Mouse (Mus musculus): Measurements from ENCODE around the gene Snx29. TPM values are rescaled to one million over a fixed set of nuclear protein-coding genes. Genes with fewer than 3 reads are reported as not detected.

The Snx29 gene
- total RNA-seq, 1 experiment from 2014 or later, result 25.3 TPM

DNA sequence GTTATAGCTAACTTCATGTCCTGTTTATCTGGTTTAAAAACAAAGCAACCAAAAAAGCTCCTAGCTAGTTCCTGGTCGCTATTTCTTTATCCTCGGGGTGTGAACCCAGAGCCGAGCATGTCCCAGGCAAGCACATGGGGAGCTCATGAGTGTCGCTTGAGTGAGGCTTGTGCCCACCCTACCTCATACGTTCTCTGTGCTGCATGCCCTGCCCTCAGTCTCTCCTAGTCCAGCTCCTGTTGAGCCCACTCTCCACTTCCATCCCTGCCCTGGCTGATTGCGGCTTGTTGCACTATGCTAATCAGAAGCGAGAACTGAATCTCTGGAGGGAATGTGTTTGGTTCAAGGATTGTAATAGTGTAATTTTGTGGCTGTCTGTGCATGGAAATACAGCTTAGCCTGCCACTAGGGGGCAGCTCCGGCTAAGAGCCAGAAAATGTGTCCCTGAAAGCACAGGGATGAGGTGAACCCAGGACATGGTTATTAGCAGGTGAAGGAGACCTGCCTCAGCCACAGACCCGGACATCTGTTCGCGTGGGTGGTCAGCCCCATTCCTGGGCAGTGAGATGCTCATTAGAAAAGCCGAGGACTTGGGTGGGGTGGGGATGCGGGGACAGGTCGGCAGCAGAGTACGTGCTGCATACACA, 145.9 kb downstream of the Snx29 start:
- no peak for ATAC-seq (replicated peaks; ENCODE audit: insufficient number of reproducible peaks, low FRiP score, low TSS enrichment, poor library complexity, severe bottlenecking)

DNA sequence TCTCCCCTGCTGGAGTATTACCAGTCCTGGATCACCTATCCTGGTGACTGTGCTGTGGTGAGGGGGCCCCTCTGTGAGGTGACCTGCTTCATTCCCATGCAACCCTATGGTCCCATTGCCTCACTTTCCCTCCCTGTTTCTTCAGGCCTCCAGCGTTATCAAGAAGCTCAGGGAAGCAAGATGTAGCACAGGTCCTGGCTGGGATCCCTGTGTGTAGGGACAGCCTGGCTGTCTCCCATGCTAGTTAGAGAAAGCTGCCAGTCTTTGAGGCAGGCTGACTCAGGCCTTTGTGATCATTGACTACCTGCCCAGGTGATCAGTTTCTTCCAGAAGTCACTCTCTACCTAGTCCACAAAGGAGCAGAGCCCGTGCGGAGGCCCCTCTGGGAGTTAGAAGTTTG, 146.8 kb downstream of the Snx29 start:
- no peak for ATAC-seq (replicated peaks; ENCODE audit: insufficient number of reproducible peaks, low FRiP score, low TSS enrichment, poor library complexity, severe bottlenecking)

DNA sequence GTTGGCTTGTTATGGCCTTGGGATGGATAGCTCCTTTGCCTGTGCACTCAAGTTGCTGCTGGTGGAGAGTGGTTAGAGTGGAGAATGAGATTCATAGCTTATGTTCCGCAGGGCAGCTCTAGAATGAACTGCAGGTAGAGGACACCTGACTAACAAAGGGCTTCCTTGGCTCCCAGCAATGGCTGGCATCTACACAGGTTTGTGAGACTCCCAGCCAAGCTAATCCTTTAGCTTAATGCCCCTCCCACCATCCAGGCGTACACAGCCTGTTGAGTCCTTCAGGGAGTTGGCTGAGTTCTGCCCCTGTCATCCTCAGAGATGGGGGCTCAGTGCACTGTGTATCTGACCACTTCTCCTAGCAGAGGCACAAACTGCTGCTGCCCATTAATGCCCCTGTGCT, 148.5 kb downstream of the Snx29 start:
- ATAC-seq (replicated peaks; ENCODE audit: insufficient number of reproducible peaks, low FRiP score, low TSS enrichment, poor library complexity, severe bottlenecking), result no peak

DNA sequence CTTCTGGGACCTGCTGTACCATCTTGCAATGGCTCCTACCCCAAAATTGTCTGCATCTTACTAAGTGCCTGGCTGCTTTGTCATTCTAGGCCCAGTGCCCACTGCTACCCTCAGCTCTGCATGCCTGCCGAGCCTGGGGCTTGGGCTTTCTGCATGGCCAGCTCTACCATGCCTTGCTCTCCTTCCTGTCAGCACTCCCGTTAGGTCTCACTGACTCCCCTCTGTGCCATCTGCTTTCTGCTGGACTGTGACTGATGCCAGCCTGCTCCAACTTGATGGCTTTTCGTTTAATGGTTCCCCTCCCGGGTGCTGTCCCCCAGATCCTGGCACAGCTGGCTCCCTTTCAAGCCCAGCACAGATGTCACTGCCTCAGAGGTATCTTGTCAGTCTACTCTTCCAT, 150.1 kb downstream of the Snx29 start:
- no peak for ATAC-seq (replicated peaks; ENCODE audit: insufficient number of reproducible peaks, low FRiP score, low TSS enrichment, poor library complexity, severe bottlenecking)

DNA sequence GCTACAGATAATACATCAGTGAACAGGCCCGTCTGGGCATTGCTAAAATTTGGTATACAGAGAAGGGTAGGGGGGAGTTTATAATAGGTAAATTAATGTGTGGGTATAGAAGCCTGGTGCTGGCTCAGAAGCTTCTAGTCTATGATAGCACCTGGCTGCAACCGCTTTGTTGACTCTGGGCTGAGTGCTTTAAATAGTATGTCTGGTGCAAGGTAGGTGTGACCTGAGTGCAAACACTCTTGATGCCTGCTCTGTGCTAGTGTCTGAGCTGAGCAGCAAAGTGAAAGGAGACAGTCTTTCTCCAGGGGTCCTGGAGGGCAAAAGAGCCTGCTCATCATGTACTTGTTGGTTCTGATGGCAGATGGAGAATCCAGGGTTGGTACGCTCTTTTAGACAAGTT, 150.8 kb downstream of the Snx29 start:
- ATAC-seq (replicated peaks; ENCODE audit: insufficient number of reproducible peaks, low FRiP score, low TSS enrichment, poor library complexity, severe bottlenecking), result no peak

DNA sequence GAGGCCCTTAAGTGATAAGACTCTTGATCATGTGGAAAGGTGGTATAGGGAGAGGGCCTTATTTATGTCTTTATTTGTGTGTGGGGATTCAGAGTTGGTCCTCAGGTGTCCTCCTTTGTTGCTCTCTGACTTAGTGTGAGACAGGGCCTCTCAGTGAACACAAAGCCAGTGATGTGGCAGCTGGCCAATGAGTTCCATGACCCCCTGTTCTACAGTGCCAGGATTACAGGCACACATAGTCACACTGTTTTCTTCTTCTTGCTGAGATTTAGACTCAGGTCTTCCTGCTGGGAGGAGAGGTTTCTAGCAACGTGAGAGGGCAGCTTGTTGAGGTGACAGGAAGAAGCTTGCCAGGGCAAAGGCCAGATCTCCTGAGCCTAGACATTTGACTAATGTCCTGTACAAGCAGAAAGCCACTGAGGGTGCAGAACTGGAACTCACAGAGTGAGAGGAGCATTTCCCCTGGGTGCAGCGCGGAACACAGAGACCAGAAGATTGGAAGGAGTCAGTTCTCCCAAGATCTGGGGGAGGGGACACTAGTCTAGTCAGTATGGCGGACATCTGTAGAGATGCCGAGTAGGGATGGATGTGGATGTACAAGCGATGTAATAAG, 151.3 kb downstream of the Snx29 start:
- ATAC-seq (replicated peaks; ENCODE audit: insufficient number of reproducible peaks, low FRiP score, low TSS enrichment, poor library complexity, severe bottlenecking), result no peak

DNA sequence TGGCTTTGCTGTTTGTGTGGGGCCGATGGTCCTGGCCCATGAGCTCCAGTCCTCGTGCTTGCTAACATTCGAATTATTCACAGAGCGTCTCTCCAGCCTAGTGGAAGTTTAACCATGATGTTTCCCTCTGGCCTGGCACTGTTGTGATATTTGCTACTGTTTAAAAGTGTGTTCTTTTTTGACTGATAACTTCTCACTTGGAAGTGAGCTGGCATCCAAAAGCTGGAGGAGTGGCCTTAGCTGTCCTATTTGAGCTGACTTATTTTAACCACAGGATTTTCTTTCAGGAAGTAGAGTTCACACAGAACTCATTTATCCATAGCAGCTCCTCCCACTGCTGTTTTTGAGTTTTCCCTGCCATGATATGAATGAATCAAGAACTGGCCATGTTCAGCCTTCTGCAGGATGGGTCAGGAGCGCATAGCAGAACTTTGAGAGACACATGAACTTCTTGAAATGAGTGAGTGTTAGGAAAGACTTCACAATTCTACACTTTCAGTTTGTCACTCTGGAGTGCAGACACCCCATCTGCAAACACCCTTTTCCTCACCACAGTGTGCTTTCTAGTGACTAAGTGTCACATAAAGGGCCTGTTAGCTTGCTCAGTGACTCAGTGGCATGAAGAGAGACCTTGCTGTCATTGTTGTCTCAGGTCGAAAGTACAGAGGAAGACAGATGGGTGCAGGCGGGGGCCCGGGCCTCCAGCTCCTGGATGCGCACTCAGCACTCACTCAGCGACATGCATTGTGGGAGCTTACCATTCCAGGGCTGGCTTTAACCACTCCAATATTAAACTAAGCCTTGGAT, 152.6 kb downstream of the Snx29 start:
- 0 out of 2 replicates have a peak, but pooled peaks have one; percentile 51 for ATAC-seq (replicated peaks; ENCODE audit: insufficient number of reproducible peaks, low FRiP score, low TSS enrichment, poor library complexity, severe bottlenecking)

DNA sequence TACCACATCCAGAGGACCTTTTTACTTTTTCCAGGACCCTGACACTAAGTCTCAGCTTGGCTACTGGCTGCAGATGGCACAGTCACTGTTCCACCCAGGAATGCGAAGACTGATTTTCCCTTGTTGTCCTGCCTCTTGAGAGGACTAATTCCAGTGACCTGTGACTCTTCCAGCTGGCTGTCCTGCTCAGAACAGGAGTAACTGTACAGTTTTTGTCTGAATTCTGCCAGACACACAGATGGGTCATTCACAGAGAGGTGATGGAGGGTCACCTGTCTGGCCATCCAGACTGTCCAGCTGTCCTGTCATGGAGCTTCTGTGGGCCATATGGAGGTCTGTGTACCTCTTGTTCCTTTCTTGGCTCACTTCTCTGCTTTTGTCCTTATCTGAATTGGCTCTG, 153.6 kb downstream of the Snx29 start:
- ATAC-seq (replicated peaks; ENCODE audit: insufficient number of reproducible peaks, low FRiP score, low TSS enrichment, poor library complexity, severe bottlenecking), result no peak

DNA sequence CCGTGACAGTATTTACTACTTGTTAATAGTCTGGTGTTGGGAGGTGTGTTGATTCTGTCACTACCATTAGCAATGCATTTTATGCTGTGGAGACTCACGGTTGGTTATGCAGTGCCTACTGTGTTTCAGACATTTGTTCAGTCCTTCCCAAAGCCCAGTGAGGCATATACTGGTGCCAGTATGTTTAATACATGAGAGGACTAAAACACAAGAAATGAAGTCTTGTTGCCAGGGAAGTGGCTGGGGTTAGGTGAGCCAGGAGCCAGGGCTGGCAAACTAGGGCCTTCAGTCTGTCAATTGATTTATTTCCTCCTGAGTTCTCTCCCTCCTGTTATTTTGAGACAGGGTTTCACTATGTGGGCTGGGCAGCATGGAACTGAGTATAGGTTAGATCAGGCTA, 154.3 kb downstream of the Snx29 start:
- ATAC-seq (replicated peaks; ENCODE audit: insufficient number of reproducible peaks, low FRiP score, low TSS enrichment, poor library complexity, severe bottlenecking), result no peak

DNA sequence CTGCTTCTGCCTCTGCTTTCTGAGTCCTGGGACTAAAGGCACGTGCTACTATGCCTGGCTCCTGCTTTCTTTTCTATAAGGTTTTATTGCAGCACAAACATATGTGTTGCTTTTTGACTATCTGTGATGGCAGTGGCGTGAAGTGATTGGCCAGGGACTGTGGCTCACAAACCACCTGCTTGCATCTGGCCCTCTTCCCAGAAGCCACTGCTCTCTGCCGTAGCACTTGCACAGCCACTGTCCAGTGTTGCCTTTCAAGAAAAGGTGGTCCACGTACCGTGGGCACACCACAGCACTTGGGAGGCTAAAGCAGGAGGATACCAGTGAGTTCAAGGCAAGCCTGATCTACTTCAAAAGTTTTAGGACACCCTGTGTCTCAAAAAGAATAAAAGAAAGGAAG, 154.9 kb downstream of the Snx29 start:
- ATAC-seq (replicated peaks; ENCODE audit: insufficient number of reproducible peaks, low FRiP score, low TSS enrichment, poor library complexity, severe bottlenecking), result no peak

DNA sequence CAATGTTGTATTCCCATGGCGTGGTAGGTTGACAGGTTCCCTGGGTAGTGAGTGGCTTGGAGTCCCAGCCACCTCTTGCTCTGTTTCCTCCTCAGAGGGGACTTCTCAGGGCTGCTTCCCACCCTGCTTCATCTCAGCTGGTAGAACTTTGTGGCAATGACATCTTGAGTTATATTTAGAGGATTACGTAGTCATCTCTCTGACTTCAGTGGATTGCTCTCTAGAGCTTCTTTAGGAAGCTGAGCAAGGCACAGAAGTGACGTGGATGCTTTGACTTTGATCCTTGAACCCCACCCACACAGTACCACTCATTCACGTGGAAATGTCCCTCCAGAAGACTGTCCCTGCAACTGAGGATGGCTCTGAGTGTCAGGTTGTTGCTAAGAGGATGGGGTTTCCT, 156.9 kb downstream of the Snx29 start:
- no peak for ATAC-seq (replicated peaks; ENCODE audit: insufficient number of reproducible peaks, low FRiP score, low TSS enrichment, poor library complexity, severe bottlenecking)

DNA sequence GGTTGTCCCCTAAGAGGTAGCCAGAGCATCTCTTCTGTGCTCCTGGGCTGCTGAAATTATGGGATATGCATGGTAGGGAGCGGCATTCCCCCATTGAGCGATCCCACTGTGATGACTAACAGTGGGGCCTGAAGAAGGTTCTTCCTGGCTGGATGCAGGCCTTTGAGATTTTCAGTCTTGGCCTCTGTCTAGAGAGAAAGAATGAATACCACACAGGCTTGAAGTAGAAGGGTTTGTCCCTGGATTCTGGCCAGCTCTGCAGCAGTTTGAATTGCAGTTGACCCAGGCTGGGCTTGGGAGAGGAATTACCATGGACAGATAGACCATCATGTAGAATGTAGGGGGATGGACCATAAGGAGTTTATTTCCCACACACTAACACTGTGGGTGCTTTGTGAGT, 159.5 kb downstream of the Snx29 start:
- no peak for ATAC-seq (replicated peaks; ENCODE audit: insufficient number of reproducible peaks, low FRiP score, low TSS enrichment, poor library complexity, severe bottlenecking)

DNA sequence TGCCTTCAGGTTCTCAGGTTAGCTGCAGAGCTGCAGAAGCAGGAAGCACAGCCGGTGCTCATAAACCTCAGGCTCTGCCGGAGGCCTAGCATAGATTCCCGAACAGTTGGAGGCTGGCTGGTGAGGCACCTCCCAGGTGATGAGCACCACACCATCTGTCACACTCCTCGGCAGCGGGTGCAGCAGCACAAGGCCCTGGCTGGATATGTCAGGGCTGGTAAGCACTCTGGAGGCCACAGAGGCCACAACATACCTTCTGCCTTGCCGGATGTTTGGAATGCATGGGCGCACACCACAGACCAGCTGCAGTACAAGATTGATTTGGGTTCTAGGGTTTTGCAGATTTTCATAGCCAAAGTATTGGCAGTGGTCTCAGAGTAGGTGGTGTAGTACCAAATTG, 172.2 kb downstream of the Snx29 start:
- ATAC-seq (replicated peaks; ENCODE audit: insufficient number of reproducible peaks, low FRiP score, low TSS enrichment, poor library complexity, severe bottlenecking), result no peak

DNA sequence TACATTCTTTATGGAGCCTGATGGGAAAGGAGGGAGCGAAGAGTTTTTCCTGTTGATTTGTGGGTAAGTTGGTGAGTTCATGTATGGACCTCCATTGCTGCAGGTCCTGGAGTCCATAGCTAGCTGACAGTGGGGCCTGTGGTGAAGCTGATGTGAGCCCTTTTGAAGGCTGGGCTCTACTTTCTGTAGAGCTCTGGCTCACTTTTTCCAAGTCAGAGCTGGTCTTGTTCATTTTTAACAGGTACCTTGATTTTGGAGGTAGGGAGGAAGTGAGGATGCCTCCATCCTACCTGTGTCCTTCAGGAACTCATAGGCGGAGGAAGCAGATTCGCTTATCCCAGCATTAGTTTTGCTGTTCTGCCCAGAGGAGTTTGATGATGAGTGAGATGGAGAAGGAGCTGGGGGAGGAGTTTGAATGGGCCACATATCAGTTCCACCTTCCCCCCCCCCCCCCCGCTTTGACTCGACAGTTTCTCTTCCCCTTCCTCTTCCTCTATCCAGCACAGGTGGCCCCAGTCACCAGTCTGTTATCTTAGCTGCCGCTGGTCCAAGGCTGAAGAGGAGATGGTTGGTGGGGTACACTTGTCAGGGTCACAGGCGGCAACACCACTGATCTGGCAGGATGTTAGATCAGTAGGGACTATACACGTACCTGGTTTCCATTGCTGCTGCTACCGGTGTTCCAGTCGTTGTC, 173.4 kb downstream of the Snx29 start:
- no peak for ATAC-seq (replicated peaks; ENCODE audit: insufficient number of reproducible peaks, low FRiP score, low TSS enrichment, poor library complexity, severe bottlenecking)

DNA sequence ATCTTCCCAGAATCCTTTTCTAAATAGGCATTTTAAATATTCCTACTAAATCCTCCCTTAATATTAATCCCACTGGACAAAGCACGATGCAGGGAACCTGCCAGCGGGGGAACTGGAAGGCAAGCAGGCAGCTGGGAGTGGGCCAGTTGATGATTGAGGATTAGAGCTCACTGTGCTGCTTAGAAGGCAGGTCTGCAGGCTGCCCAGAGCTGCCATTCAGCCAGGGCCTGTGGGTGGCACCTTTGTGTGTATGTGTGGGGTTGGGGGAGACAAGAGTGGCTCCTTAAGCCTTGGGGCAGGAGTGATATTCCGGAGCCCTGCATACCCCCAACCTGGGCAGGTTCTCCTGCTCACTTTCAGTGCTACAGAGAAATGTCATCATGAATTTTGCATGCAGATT, 174.0 kb downstream of the Snx29 start:
- ATAC-seq (replicated peaks; ENCODE audit: insufficient number of reproducible peaks, low FRiP score, low TSS enrichment, poor library complexity, severe bottlenecking), result no peak

DNA sequence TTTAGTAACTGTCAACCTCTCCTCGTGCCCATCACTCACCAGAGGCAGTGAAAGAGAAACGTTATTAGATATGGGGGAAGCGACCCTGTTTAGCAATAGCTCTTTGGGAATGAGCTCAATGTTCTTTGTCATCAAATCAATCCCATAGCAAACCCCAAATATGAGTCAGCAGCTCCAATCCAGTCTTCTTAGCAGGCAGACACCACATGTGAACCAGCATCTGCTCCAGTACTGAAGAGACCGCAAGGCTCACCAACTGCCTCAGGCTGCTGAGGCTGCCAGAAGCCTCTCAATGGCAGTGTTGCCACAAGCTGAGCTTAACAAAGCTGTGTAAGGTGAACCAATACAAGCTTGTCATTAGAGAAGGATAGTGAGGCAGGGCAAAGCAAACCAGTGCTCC, 177.4 kb downstream of the Snx29 start:
- ATAC-seq (replicated peaks; ENCODE audit: insufficient number of reproducible peaks, low FRiP score, low TSS enrichment, poor library complexity, severe bottlenecking), result no peak

DNA sequence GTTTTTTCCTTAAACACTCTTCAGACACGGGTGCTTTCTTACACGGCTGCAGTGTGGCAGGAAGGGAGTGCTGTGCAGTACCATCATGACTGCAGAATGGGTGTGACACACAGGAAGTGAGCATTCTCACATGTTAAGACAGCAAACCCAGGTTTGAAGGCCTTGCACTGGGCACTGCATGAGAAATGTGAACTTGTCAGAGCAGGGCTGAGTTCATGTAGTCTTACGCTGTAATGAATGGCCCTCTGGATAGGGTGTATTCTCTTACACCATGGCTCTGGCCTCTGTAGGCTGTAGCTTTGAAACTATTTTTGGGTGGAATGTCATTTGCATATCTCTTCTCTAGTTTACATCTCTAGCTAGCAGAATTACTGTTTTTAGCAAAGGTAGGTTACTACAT, 178.4 kb downstream of the Snx29 start:
- ATAC-seq (replicated peaks; ENCODE audit: insufficient number of reproducible peaks, low FRiP score, low TSS enrichment, poor library complexity, severe bottlenecking), result peak; percentile 70

DNA sequence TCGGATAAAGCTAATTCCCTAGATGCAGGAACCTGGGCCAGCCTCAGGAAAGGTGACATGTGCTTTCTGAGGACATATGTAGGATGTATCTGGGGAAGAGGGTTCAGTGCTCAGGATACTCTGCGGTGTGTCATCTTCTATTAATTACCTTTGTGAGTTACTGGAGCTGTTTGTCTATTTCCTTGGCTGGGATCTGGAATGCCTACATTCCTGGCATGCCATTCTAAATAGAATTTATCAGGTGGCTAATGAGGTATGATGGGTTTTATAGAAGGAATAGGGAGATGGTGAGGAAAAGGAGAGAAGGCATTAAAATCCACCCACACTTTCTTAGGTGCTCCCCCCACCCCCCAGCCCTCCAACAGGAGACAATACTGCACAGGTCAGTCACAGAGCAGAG, 178.9 kb downstream of the Snx29 start:
- ATAC-seq (replicated peaks; ENCODE audit: insufficient number of reproducible peaks, low FRiP score, low TSS enrichment, poor library complexity, severe bottlenecking), result no peak

DNA sequence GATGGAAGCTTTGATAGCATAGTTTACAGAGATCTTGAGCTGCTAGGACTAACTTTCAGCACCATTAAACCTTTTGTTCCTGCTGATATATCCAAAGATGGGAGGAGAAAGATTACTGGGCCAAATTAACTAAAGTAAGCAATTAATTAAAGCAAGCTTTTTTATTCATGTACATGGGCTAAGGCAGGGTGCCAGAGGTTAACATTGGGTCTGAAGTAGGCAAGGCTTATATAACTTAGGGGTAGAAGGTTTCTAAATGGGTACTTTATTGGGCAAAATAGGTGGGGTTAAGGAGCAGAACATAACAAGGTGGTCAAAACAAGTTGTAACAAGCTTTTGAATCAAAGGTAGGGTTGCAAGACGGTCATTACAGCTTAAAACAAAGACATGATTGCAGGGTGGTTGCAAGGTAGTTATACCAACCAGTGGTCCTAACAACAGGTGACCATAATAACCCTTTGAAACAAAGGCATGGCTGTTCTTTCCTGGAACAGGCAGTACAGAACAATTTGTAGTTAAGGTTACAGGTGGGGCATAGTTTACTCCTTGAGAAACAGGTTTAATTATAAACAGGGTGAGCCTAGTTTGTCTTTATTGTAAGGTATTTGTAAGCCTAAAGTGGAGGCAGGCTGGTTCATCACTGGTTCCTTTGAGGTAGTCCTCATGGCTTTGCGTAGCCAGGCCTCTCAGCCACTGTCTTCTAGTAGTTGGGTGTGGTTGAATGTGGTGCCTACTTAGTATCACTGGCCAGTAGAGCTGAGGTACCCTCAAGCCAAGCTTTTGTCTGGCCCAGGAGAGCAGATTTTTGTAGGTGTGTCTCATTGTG, 182.2 kb downstream of the Snx29 start:
- ATAC-seq (replicated peaks; ENCODE audit: insufficient number of reproducible peaks, low FRiP score, low TSS enrichment, poor library complexity, severe bottlenecking), result no peak
